Mouse (Mus musculus): ENCODE measurements around the gene Gatm. TPM values are rescaled to one million over a fixed set of nuclear protein-coding genes. Genes with fewer than 3 reads are reported as not detected.

Gatm gene
- total and polyA plus RNA-seq, 3 experiments: 3.1 to 4.4 (median 3.3) TPM

DNA sequence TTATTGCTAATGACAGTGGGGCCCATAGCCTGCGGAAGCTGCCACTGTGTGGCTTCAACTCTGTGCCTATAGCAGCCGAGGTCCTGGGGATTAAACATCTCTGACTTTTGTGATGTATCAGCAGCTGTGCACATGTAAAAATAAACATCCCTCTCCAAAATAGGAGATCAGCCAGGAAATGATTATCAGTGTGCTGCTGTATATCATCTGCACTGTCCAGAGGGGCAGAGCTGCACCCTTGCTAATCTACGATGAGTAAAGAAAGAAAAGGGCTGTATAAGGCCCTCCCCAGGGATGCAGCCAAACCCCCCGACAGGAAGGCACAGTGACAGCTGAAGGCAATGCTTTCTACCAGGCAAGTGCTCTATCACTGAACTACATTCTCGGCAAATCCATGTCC lies 34.8 kb downstream of the Gatm start:
- H3K79me2 ChIP-seq (replicated peaks; ENCODE audit: control insufficient read depth, insufficient read depth, low read length): no peaks in the 10 kb centered on the region
- no peaks in the 10 kb centered on the region for H3K36me3 ChIP-seq (ENCODE audit: control insufficient read depth, insufficient read depth, low read length)
- H3K4me3 ChIP-seq: no peak overlapping the region
- no peak for DNase-seq
- intact Hi-C loops (cut with DNase I): no loop called here
- peaks cover under 1% of the 10 kb centered on the region; the same call in 1 of the 2 replicates for H3K4me1 ChIP-seq (ENCODE audit: control insufficient read depth, insufficient read depth, low read length)
- 25% methylated on average over 5 of the region's 5 CpGs for WGBS
- no peaks in the 10 kb centered on the region for H3K27me3 ChIP-seq (ENCODE audit: control insufficient read depth, insufficient read depth, low read length)
- no peak overlapping the region for H3K27ac ChIP-seq
- no peak overlapping the region for H3K9ac ChIP-seq (ENCODE audit: low read depth, low read length)
- TF ChIP-seq POLR2A (IDR thresholded peaks at IDR 0.05; ENCODE audit: insufficient read depth, low read depth, low read length) (no peak), CTCF (IDR thresholded peaks at IDR 0.05) (no peak), EP300 (IDR thresholded peaks at IDR 0.05; ENCODE audit: insufficient read depth, low read depth, low read length) (no peak)

DNA sequence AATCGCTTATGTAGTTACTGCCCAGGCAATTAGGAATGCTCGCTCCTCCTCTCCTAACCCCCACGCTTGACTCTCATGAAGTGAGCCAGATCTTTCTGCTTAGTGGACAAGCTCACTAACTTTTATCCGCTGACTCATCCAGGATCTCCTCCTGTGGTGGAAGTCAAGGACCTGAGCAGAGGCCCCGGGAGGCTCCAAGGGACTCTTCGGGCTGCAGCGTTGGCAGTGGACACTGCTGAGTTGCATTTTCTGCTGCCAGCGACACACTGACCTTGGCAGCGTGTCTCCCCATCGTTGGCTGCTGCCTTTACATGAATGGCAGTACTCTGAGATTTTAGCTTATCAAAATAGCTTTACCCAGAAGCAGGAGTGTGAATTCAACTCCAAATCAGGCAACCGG lies 35.6 kb downstream of the Gatm start:
- Histone ChIP-seq H3K36me3 (ENCODE audit: control insufficient read depth, insufficient read depth, low read length) (no peaks in the 10 kb centered on the region), H3K9ac (ENCODE audit: low read depth, low read length) (no peak overlapping the region), H3K79me2 (replicated peaks; ENCODE audit: control insufficient read depth, insufficient read depth, low read length) (no peaks in the 10 kb centered on the region), H3K27ac (no peak overlapping the region), H3K4me1 (ENCODE audit: control insufficient read depth, insufficient read depth, low read length) (no peaks in the 10 kb centered on the region), H3K4me3 (no peak overlapping the region), H3K27me3 (ENCODE audit: control insufficient read depth, insufficient read depth, low read length) (no peaks in the 10 kb centered on the region)
- TF ChIP-seq POLR2A (IDR thresholded peaks at IDR 0.05; ENCODE audit: insufficient read depth, low read depth, low read length) (no peak), EP300 (IDR thresholded peaks at IDR 0.05; ENCODE audit: insufficient read depth, low read depth, low read length) (no peak), CTCF (IDR thresholded peaks at IDR 0.05) (no peak)
- WGBS: 15% methylated on average over 11 of the region's 11 CpGs
- intact Hi-C loops (cut with DNase I): no loop called here
- DNase-seq: peak; percentile 39 to 64

DNA sequence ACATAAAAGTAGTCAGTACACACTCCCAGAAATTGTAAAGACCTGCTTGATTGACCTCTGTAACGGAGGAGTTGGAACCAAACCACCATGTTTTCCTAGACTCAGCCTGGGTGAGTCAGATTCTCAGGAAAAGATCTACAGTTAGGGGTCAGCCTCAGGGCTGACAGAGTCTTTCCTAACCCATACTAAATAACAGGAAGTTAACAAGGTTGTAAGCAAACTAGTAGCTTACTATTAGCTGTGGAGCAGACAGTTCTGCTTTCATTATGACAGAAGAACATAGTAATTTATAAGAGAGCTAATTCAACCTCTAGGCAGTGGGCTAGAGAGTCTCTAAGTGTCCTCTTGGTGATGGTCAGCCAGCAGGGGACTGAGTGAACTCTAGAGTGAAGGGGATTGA lies 38.7 kb downstream of the Gatm start:
- WGBS: 56% methylated on average over 1 of the region's 1 CpGs
- Histone ChIP-seq H3K27me3 (ENCODE audit: control insufficient read depth, insufficient read depth, low read length) (no peaks in the 10 kb centered on the region), H3K9ac (ENCODE audit: low read depth, low read length) (no peak overlapping the region), H3K27ac (no peak overlapping the region), H3K4me1 (ENCODE audit: control insufficient read depth, insufficient read depth, low read length) (no peaks in the 10 kb centered on the region), H3K36me3 (ENCODE audit: control insufficient read depth, insufficient read depth, low read length) (no peaks in the 10 kb centered on the region), H3K4me3 (no peak overlapping the region), H3K79me2 (replicated peaks; ENCODE audit: control insufficient read depth, insufficient read depth, low read length) (no peaks in the 10 kb centered on the region)
- TF ChIP-seq POLR2A (IDR thresholded peaks at IDR 0.05; ENCODE audit: insufficient read depth, low read depth, low read length): no peak
- TF ChIP-seq EP300 (IDR thresholded peaks at IDR 0.05; ENCODE audit: insufficient read depth, low read depth, low read length): no peak
- TF ChIP-seq CTCF (IDR thresholded peaks at IDR 0.05): no peak
- intact Hi-C loops (cut with DNase I): loop anchor here (5.0 kb wide), 1 partner anchor 40 kb away; the partner anchor contains the start of gene Gatm
- DNase-seq: no peak

DNA sequence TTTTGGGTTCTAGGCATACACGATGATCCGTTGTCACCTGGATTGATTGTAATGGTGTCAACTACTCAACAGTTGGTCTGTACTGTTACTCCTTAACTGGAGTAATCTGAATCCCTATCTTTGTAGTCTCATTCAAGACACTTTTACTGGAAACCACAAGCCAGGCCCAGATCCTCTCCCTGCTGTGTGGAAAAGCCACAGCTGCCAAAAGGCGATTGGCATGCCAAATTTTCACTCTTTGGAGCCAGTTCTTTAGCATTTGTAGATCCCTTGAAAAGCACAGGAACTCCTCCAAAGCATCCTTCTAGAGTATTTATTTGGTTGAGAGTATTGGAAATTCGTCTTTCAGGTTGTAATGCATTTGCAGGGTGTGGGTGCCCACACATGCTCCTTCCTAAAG lies 39.8 kb downstream of the Gatm start:
- no peak overlapping the region for H3K4me3 ChIP-seq
- H3K79me2 ChIP-seq (replicated peaks; ENCODE audit: control insufficient read depth, insufficient read depth, low read length): no peaks in the 10 kb centered on the region
- H3K36me3 ChIP-seq (ENCODE audit: control insufficient read depth, insufficient read depth, low read length): no peaks in the 10 kb centered on the region
- TF ChIP-seq EP300 (IDR thresholded peaks at IDR 0.05; ENCODE audit: insufficient read depth, low read depth, low read length): no peak
- no peak for TF ChIP-seq POLR2A (IDR thresholded peaks at IDR 0.05; ENCODE audit: insufficient read depth, low read depth, low read length)
- no peak for TF ChIP-seq CTCF (IDR thresholded peaks at IDR 0.05)
- H3K9ac ChIP-seq (ENCODE audit: low read depth, low read length): no peak overlapping the region
- no peak overlapping the region for H3K27ac ChIP-seq
- no peaks in the 10 kb centered on the region for H3K4me1 ChIP-seq (ENCODE audit: control insufficient read depth, insufficient read depth, low read length)
- DNase-seq: no peak
- H3K27me3 ChIP-seq (ENCODE audit: control insufficient read depth, insufficient read depth, low read length): no peaks in the 10 kb centered on the region
- intact Hi-C loops (cut with DNase I): loop anchor here (5.0 kb wide), 1 partner anchor 41 kb away; the partner anchor contains the start of gene Gatm
- WGBS: 80% methylated on average over 4 of the region's 4 CpGs

DNA sequence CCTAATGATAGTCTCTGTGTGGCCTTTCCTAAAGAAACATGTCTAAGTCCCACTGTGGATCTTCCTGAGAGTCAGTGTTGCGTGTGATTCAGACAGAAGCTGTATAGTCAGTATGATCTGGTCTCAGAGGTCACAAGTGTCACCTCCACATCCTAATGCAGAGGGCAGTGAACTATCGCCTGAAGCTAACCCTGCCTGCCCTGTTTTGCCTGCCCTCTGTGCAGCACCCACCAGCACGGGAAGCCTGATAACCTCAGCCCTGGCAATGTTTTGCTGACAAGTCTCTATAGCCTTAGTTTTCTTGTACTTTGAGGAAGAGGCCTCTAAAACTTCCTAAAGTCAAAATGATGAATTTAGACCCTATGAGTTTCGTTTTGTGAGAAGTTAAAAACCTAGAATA lies 40.7 kb downstream of the Gatm start:
- no peak overlapping the region for H3K9ac ChIP-seq (ENCODE audit: low read depth, low read length)
- H3K27ac ChIP-seq: no peak overlapping the region
- 74% methylated on average over 4 of the region's 4 CpGs for WGBS
- no peaks in the 10 kb centered on the region for H3K79me2 ChIP-seq (replicated peaks; ENCODE audit: control insufficient read depth, insufficient read depth, low read length)
- H3K27me3 ChIP-seq (ENCODE audit: control insufficient read depth, insufficient read depth, low read length): no peaks in the 10 kb centered on the region
- H3K4me3 ChIP-seq: no peak overlapping the region
- intact Hi-C loops (cut with DNase I): loop anchor here (5.0 kb wide), 1 partner anchor 42 kb away; the partner anchor contains the start of gene Gatm
- TF ChIP-seq EP300 (IDR thresholded peaks at IDR 0.05; ENCODE audit: insufficient read depth, low read depth, low read length) (no peak), POLR2A (IDR thresholded peaks at IDR 0.05; ENCODE audit: insufficient read depth, low read depth, low read length) (no peak), CTCF (IDR thresholded peaks at IDR 0.05) (no peak)
- no peak for DNase-seq
- no peaks in the 10 kb centered on the region for H3K36me3 ChIP-seq (ENCODE audit: control insufficient read depth, insufficient read depth, low read length)
- no peaks in the 10 kb centered on the region for H3K4me1 ChIP-seq (ENCODE audit: control insufficient read depth, insufficient read depth, low read length)

DNA sequence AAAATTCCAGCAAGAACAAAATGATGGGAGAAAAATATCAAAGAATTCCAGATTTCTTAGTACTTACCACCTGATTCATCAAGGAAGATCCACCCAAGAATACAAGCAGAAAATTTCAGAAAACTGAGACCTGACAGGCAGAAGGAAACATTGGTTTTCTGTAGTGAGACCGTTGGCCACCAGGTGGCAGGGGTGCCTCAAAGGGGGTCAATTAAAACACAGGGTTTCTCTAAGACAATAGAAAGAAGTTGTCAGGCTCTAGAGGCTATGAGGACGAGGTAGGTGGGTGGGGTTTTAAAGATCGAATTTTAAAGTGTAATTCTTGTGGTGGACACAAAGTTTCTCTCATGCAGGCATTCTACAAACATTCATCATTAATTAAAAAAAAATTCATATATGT lies 41.7 kb downstream of the Gatm start:
- H3K79me2 ChIP-seq (replicated peaks; ENCODE audit: control insufficient read depth, insufficient read depth, low read length): no peaks in the 10 kb centered on the region
- no peak overlapping the region for H3K9ac ChIP-seq (ENCODE audit: low read depth, low read length)
- DNase-seq: peak; percentile 44 to 78
- H3K4me1 ChIP-seq (ENCODE audit: control insufficient read depth, insufficient read depth, low read length): no peaks in the 10 kb centered on the region
- H3K36me3 ChIP-seq (ENCODE audit: control insufficient read depth, insufficient read depth, low read length): no peaks in the 10 kb centered on the region
- no peaks in the 10 kb centered on the region for H3K27me3 ChIP-seq (ENCODE audit: control insufficient read depth, insufficient read depth, low read length)
- no peak overlapping the region for H3K27ac ChIP-seq
- peak; percentile 92 for TF ChIP-seq CTCF (IDR thresholded peaks at IDR 0.05)
- peak; percentile 71; the same call in 1 of the 2 replicates for TF ChIP-seq EP300 (IDR thresholded peaks at IDR 0.05; ENCODE audit: insufficient read depth, low read depth, low read length)
- no peak for TF ChIP-seq POLR2A (IDR thresholded peaks at IDR 0.05; ENCODE audit: insufficient read depth, low read depth, low read length)
- 2% methylated on average over 3 of the region's 3 CpGs for WGBS
- intact Hi-C loops (cut with DNase I): loop anchor here (1.0 kb wide), 2 partner anchors 60 to 186 kb away; no protein-coding TSS in a partner anchor
- no peak overlapping the region for H3K4me3 ChIP-seq
